Mouse (Mus musculus) heart, embryonic 15.5 days (tissue): ENCODE results near the gene Maml3. TPM values are rescaled to one million over a fixed set of nuclear protein-coding genes. Genes with fewer than 3 reads are reported as not detected.

ENCODE experiments used
- ATAC-seq: fragments of 200-750 bp; cut with Nextera tagmentation; replicated peaks from 2 replicates; pipeline ENCODE4 v1.8.0; 2017; ENCODE audit warnings: low read depth, moderate TSS enrichment; ENCODE audit not compliant: insufficient number of reproducible peaks, insufficient read depth, low FRiP score
- H3K27ac ChIP-seq: fragments of 300-500 bp; sonication (generic); 2 replicates; pipeline ENCODE4 v1.5.1; 2015; ENCODE audit warnings: mild to moderate bottlenecking, inconsistent platforms
- H3K27me3 ChIP-seq: fragments of 300-500 bp; sonication (generic); 2 replicates; pipeline ENCODE4 v1.6.1; 2015; ENCODE audit warnings: inconsistent platforms
- H3K36me3 ChIP-seq: fragments of 300-500 bp; sonication (generic); 2 replicates; pipeline ENCODE4 v1.6.1; 2015; ENCODE audit warnings: mild to moderate bottlenecking, inconsistent platforms
- H3K4me1 ChIP-seq: fragments of 300-500 bp; sonication (generic); replicated peaks from 2 replicates; pipeline ENCODE4 v1.6.1; 2015; ENCODE audit warnings: inconsistent platforms
- H3K4me2 ChIP-seq: fragments of 300-500 bp; sonication (generic); 2 replicates; pipeline ENCODE4 v1.6.1; 2015; ENCODE audit warnings: inconsistent platforms, mild to moderate bottlenecking, moderate library complexity
- H3K4me3 ChIP-seq: fragments of 300-500 bp; sonication (generic); 2 replicates; pipeline ENCODE4 v1.5.1; 2015; ENCODE audit warnings: mild to moderate bottlenecking, inconsistent platforms
- H3K9ac ChIP-seq: fragments of 300-500 bp; sonication (generic); 2 replicates; pipeline ENCODE4 v1.6.1; 2015; ENCODE audit warnings: mild to moderate bottlenecking, inconsistent platforms
- H3K9me3 ChIP-seq: fragments of 300-500 bp; sonication (generic); replicated peaks from 2 replicates; pipeline ENCODE4 v1.6.1; 2016; ENCODE audit warnings: inconsistent platforms
- WGBS: fragments of 180-500 bp; shearing (Covaris S2); methylation state at CpG from one replicate; pipeline ENCODE4 v1.1.7; 2015; ENCODE audit warnings: mixed read lengths; 5-methylcytosine and 5-hydroxymethylcytosine counted together
- polyA plus RNA-seq: library from polyadenylated mRNA; unstranded; fragments of >200 nt; fragmentation: Nextera tagmentation; extraction: Ambion mirVana; gene quantifications from 2 replicates; pipeline ENCODE4 v1.2.1, GENCODE M21; 2015

The Maml3 gene
- polyA plus RNA-seq, 1 experiment from 2014 or later, result 1.9 TPM

DNA sequence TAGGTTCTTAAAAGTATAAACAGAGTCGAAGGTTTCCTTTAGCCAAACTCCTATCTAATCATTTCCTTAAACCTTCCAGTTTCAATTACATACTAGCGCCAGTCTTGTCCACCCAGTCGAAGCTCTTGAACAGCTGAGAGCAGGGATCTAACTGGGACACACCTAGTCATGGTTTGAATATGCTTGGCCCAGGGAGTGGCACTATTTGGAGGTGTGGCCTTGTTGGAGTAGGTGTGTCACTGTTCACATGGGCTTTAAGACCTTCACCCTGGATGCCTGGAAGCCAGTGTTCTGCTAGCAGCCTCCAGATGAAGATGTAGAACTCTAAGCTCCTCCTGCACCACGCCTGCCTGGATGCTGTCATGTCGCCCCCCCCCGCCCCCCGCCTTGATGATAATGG, 244.4 kb downstream of the Maml3 start:
- Histone ChIP-seq H3K27me3 (no peaks in the 10 kb centered on the region), H3K36me3 (no peaks in the 10 kb centered on the region), H3K27ac (no peak overlapping the region), H3K9me3 (no peaks in the 10 kb centered on the region), H3K4me1 (no peaks in the 10 kb centered on the region), H3K4me2 (no peak overlapping the region), H3K4me3 (no peak overlapping the region), H3K9ac (no peak overlapping the region)
- ATAC-seq, result no peak
- WGBS, result 85% methylated on average over 7 of the region's 7 CpGs

DNA sequence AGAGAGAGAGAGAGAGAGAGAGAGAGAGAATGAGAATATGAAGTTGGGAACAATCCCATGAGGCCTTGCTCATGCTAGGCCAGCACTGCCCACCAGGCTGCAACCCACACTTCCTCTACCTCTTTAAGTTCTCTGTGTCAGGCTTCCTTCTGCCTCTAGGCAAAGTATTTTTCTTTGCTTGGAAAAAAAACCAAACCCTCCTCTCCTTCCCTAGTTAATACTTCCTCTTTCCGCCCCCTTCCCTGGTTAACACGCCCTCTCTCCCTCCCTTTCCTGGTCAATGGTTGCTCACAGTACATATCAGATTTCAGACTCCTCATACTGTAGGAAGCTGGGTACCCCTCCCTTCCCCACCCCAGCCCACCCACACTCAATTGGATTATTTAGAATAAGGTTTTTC, 245.7 kb downstream of the Maml3 start:
- no peaks in the 10 kb centered on the region for H3K9me3 ChIP-seq
- no peak overlapping the region for H3K4me3 ChIP-seq
- 57% methylated on average over 2 of the region's 2 CpGs for WGBS
- no peak overlapping the region for H3K27ac ChIP-seq
- H3K27me3 ChIP-seq, result no peaks in the 10 kb centered on the region
- H3K9ac ChIP-seq, result no peak overlapping the region
- no peak overlapping the region for H3K4me2 ChIP-seq
- no peaks in the 10 kb centered on the region for H3K36me3 ChIP-seq
- no peaks in the 10 kb centered on the region for H3K4me1 ChIP-seq
- no peak for ATAC-seq

DNA sequence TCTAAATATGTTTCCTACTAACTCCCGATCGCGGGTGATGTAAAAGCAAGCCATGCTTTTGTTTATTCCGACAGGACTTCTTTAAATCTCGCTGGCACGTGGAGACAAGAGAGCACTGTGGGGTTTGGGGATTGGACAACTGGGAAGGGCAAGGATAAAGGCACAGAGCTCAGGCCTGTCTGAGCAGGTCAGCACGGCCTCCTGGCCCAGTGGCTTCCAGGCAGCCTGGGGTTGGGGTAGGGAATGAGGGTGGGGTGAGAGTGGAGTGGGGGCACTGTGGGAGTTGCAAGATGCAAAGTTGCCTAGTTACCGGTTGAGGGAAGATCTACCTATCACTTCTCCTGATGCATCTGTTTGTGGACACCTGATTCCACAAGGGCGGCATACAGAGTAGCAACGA, 250.7 kb downstream of the Maml3 start:
- ATAC-seq, result no peak
- H3K27me3 ChIP-seq, result no peaks in the 10 kb centered on the region
- H3K9me3 ChIP-seq, result no peaks in the 10 kb centered on the region
- H3K36me3 ChIP-seq, result no peaks in the 10 kb centered on the region
- H3K4me2 ChIP-seq, result no peak overlapping the region
- WGBS, result 85% methylated on average over 10 of the region's 10 CpGs
- no peak overlapping the region for H3K27ac ChIP-seq
- H3K9ac ChIP-seq, result no peak overlapping the region
- H3K4me3 ChIP-seq, result no peak overlapping the region
- H3K4me1 ChIP-seq, result peaks cover 8% of the 10 kb centered on the region

DNA sequence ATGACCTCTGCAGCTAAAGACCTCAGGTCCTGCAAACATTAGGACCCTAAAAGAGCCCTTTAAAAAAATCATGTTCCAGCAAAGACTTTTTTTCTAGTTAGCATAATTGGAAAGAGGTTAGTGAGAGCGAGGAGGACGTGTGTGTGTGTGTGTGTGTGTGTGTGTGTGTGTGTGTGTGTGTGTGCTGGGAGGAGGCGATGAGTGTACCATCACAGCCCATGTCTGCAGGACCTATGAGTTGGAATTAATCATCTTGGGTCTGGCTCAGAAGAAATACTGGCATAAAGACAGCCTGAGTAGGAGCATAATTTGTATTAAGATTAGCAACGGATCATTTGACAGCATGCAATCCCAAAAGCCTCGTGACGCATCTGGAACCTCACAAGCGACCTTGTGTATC, 251.3 kb downstream of the Maml3 start:
- Histone ChIP-seq H3K27me3 (no peaks in the 10 kb centered on the region), H3K9ac (no peak overlapping the region), H3K27ac (no peak overlapping the region), H3K9me3 (no peaks in the 10 kb centered on the region), H3K4me1 (peaks cover 8% of the 10 kb centered on the region), H3K36me3 (no peaks in the 10 kb centered on the region), H3K4me2 (no peak overlapping the region), H3K4me3 (no peak overlapping the region)
- WGBS, result 85% methylated on average over 6 of the region's 7 CpGs
- ATAC-seq, result no peak

DNA sequence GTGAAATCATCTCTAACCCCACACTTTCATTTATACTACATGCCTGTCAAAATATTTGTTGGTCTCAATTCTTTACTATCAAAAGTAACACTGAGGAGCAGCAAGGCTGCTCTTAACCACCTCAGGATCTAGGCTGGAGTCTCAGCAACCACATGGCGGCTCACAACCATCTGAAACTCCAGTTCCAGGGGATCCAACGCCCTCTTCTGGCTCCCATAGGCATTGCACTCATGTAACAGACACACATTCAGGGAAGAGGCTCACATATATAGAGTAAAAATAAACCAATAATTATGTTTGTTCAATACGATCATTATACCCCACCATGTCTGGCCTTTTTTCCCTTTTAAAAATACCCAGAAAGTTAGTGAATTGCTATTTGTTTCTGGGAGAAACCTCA, 252.2 kb downstream of the Maml3 start:
- no peak overlapping the region for H3K27ac ChIP-seq
- no peaks in the 10 kb centered on the region for H3K9me3 ChIP-seq
- WGBS, result 78% methylated on average over 3 of the region's 3 CpGs
- H3K4me2 ChIP-seq, result no peak overlapping the region
- ATAC-seq, result no peak
- H3K9ac ChIP-seq, result no peak overlapping the region
- no peaks in the 10 kb centered on the region for H3K27me3 ChIP-seq
- no peak overlapping the region for H3K4me3 ChIP-seq
- H3K4me1 ChIP-seq, result peaks cover 8% of the 10 kb centered on the region
- no peaks in the 10 kb centered on the region for H3K36me3 ChIP-seq

DNA sequence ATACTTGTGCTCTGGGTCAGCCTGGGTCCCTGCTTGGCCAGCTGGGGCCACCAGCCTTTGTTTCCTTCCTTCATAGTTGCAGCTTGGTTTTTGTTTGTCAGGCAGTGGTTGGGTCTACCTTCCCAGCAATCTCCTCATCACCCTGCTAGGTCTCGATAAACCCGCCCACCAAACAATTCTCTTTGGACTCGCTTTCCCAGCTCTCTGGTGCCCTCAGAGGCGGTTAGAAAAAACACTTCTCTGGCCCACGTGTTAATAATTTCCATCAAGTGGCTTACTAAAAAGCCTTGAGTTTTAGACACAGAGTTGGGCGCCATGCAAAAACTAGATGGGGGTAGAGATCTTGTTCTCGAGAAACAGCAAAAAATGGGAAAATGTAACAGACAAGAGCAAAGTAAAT, 253.3 kb downstream of the Maml3 start:
- H3K4me2 ChIP-seq, result peak overlapping the region; percentile 0

DNA sequence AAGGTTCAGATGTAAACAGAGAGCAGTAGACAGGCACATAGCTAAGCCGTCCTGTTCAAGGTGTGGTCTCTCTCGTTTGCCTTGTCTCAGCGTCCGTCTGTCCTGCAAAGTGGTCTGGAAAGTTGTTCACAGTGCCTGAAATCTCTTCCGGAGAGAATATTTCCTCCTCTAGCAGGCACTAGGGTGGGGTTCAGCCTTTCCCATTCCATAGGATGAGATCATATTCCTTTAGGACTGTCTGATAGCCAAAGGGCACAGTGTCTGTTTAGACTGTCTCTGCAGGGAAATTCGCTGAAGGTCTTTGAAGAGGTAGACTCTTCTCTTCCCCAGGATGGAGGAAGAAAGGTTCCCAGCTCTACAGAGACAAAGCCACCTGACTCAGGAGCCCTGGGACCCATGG, 255.4 kb downstream of the Maml3 start:
- no peak for ATAC-seq
- Histone ChIP-seq H3K4me2 (no peak overlapping the region), H3K27ac (0 out of 2 replicates have a peak overlapping the region, but pooled peaks have one; percentile 7), H3K36me3 (no peaks in the 10 kb centered on the region), H3K4me1 (peaks cover 8% of the 10 kb centered on the region), H3K27me3 (no peaks in the 10 kb centered on the region), H3K4me3 (no peak overlapping the region), H3K9ac (no peak overlapping the region), H3K9me3 (no peaks in the 10 kb centered on the region)
- WGBS, result 46% methylated on average over 6 of the region's 6 CpGs

More for the DNA sequence above, 253.3 kb downstream of the Maml3 start:
- Histone ChIP-seq H3K4me3 (no peak overlapping the region), H3K9ac (no peak overlapping the region), H3K4me1 (peaks cover 8% of the 10 kb centered on the region), H3K27ac (no peak overlapping the region), H3K27me3 (no peaks in the 10 kb centered on the region), H3K9me3 (no peaks in the 10 kb centered on the region), H3K36me3 (no peaks in the 10 kb centered on the region)
- no peak for ATAC-seq
- 64% methylated on average over 7 of the region's 7 CpGs for WGBS

DNA sequence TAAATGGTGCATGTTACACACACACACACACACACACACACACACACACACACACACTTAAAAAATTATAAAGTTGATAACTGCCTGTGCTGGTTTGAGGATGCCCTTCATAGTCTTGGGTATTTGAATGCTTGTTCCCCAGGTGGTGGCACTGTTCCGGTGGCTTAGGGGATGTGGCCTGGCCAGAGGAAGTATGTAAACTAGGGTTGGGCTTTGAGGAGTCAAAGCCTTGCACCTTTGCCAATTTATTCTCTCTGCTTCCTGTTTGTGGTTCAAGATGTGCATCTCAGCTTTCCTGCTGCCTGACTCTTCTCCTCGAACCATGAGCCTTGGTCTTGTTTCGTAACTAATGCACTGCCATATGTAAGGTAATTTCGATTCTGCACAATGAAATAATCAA, 257.6 kb downstream of the Maml3 start:
- Histone ChIP-seq H3K27ac (no peak overlapping the region), H3K27me3 (no peaks in the 10 kb centered on the region), H3K9me3 (no peaks in the 10 kb centered on the region), H3K4me1 (peaks cover 10% of the 10 kb centered on the region), H3K4me3 (no peak overlapping the region), H3K4me2 (no peak overlapping the region), H3K9ac (no peak overlapping the region), H3K36me3 (no peaks in the 10 kb centered on the region)
- ATAC-seq, result no peak
- 86% methylated on average over 4 of the region's 4 CpGs for WGBS

DNA sequence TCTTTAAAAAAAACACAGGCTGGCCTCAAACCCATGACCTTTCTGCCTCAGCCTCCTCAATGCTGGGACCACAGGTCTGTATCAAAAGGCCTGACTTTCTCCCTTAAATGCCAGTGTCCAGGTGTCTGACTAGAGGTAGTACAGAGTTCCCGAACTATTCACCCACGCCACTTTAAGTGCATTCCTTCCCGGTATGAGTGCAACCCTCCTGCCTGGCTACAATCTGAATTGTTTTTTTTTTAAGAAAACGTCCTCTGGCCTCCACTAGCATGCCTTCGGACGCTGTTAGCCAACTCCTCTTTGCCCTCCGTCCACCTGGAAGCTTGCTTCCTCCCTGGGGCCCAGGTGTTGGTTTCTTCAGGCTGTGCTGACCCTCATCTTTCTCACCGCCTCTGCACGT, 260.6 kb downstream of the Maml3 start:
- ATAC-seq, result no peak
- Histone ChIP-seq H3K36me3 (no peaks in the 10 kb centered on the region), H3K27me3 (no peaks in the 10 kb centered on the region), H3K9me3 (no peaks in the 10 kb centered on the region), H3K4me3 (no peak overlapping the region), H3K9ac (no peak overlapping the region), H3K4me1 (peaks cover 12% of the 10 kb centered on the region), H3K27ac (no peak overlapping the region), H3K4me2 (no peak overlapping the region)
- 76% methylated on average over 9 of the region's 9 CpGs for WGBS

DNA sequence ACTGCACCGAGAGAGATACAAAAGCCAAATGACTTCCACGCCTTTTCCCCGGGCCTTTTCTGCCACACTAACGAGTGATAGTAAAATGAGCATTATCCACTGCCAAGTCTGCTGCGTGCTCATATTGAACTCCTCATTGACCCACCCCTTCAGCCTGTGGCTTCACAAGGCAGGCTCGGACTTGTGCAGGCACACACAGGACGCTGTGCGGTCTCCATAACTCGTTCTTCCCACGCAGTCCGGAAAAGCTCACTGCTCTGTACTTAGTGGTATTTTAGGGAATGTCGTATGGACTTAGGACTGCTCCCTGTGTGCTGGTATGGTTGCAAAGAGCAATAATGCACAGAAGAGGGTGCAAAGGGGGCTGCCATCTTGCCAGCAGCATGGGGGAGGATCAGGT, 262.7 kb downstream of the Maml3 start:
- ATAC-seq, result no peak
- H3K27ac ChIP-seq, result no peak overlapping the region
- peaks cover 10% of the 10 kb centered on the region for H3K4me1 ChIP-seq
- H3K27me3 ChIP-seq, result no peaks in the 10 kb centered on the region
- H3K4me3 ChIP-seq, result no peak overlapping the region
- WGBS, result 74% methylated on average over 12 of the region's 12 CpGs
- no peaks in the 10 kb centered on the region for H3K9me3 ChIP-seq
- H3K9ac ChIP-seq, result no peak overlapping the region
- H3K4me2 ChIP-seq, result no peak overlapping the region
- no peaks in the 10 kb centered on the region for H3K36me3 ChIP-seq

DNA sequence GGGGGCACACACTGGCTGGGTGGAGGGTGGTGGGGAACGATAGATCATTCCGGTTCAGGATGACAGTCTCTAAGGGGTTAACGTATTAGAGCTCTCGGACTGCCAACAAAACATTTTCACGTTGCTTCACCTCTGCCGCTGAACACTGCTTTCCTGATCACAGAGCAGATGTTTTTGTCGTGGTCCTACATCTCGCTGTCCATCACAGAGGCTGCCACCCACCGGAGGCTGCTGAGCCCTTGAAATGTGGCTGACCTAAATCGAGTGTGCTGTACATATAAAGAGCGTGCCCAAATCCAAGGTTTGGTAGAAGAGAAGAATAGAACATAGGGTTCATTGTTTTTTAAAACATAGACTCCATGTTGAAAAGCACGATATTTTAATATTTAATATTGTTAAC, 263.3 kb downstream of the Maml3 start:
- 69% methylated on average over 12 of the region's 12 CpGs for WGBS
- Histone ChIP-seq H3K4me3 (no peak overlapping the region), H3K4me1 (peaks cover 10% of the 10 kb centered on the region), H3K27me3 (no peaks in the 10 kb centered on the region), H3K9ac (no peak overlapping the region), H3K4me2 (no peak overlapping the region), H3K36me3 (no peaks in the 10 kb centered on the region), H3K27ac (no peak overlapping the region), H3K9me3 (no peaks in the 10 kb centered on the region)
- no peak for ATAC-seq

DNA sequence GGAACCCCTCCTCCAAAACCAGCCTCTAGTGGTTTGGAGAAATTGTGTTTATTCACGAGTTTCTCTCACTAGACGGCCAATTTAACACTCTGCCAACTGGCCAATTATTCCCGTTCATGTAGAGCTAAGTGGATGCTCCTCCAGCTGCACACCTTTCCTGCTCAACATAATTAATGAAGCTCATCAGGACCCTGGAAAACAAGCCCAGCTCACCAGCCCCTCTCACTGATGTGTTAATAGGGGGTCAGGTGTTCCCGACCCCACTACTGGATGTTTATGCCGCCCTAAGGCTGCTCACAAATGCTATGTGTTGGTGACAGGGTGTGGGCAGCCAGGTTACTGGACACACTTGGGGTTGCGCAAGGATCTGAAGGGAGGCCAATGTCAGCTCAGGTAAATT, 263.7 kb downstream of the Maml3 start:
- 86% methylated on average over 6 of the region's 6 CpGs for WGBS
- no peak overlapping the region for H3K9ac ChIP-seq
- no peak overlapping the region for H3K4me2 ChIP-seq
- H3K4me1 ChIP-seq, result peaks cover 10% of the 10 kb centered on the region
- no peak overlapping the region for H3K27ac ChIP-seq
- no peak overlapping the region for H3K4me3 ChIP-seq
- no peak for ATAC-seq
- no peaks in the 10 kb centered on the region for H3K27me3 ChIP-seq
- no peaks in the 10 kb centered on the region for H3K9me3 ChIP-seq
- H3K36me3 ChIP-seq, result no peaks in the 10 kb centered on the region
